Mouse (Mus musculus): Measurements from ENCODE around the gene Matn1. TPM values are rescaled to one million over a fixed set of nuclear protein-coding genes. Genes with fewer than 3 reads are reported as not detected.
A peak's percentile ranks its signal among the peaks of the same experiment; 100 is the strongest.

Matn1 gene
- polyA plus RNA-seq, 1 experiment: not detected

DNA sequence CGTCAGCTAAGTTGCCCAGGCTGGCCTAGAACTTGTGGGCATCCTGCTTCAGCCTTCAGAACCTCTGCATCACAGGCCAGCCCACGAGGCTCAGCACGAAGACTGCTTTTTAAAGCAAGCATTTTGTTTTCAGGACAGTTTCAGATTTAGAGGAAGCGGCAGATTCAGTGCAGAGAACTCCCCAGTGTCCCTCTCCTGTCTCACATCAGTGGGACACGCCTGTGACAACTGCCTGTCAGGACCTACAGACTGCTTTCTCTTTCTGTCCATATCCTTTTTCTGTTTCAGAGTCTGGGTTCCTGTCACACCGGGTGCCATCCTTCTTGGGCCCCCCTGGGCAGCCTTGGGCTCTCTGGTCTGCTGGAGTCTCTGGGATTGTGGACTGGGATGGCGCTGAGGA lies 27.5 kb upstream of the Matn1 start:
- H3K4me1 ChIP-seq (ENCODE audit: control insufficient read depth, insufficient read depth, insufficient read length, low read length): no peaks in the 10 kb centered on the region

DNA sequence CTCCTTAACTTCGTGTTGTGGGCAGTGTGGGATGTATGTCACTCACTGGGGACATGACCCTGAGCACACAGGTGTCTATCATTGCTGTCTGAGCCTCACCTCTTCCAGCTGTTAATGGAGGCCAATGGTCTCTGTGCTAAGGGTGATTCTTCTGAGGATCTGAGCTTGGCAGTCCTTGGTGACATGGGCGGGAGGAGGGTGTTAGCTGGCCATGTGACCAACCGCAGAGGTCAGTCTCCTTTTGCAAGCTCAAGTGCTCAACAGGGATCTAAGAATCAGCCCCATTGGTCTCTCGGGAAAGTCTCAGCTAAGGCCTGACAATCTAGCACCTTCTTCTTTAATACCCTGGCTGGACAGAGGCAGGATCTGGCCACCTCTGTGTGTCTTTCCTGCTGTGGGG lies 26.6 kb upstream of the Matn1 start:
- WGBS: 66% methylated on average over 4 of the region's 4 CpGs
- H3K4me3 ChIP-seq (ENCODE audit: low read depth, low read length): no peak overlapping the region
- TF ChIP-seq CTCF (IDR thresholded peaks at IDR 0.05; ENCODE audit: extremely low read depth, insufficient read length, insufficient replicate concordance, low read depth, low read length) (no peak), POLR2A (IDR thresholded peaks at IDR 0.05; ENCODE audit: low read depth, low read length) (no peak)
- no peaks in the 10 kb centered on the region for H3K4me1 ChIP-seq (ENCODE audit: control insufficient read depth, insufficient read depth, insufficient read length, low read length)
- no peak overlapping the region for H3K27ac ChIP-seq (ENCODE audit: insufficient read depth, low read depth, low read length)
- no peaks in the 10 kb centered on the region for H3K36me3 ChIP-seq (ENCODE audit: control insufficient read depth, insufficient read depth, low read length)
- H3K27me3 ChIP-seq (ENCODE audit: control insufficient read depth, insufficient read depth, low read length): no peaks in the 10 kb centered on the region

More for the DNA sequence above, 27.5 kb upstream of the Matn1 start:
- Histone ChIP-seq H3K4me3 (ENCODE audit: low read depth, low read length) (0 out of 2 replicates have a peak overlapping the region, but pooled peaks have one; percentile 23), H3K27ac (ENCODE audit: insufficient read depth, low read depth, low read length) (0 out of 2 replicates have a peak overlapping the region, but pooled peaks have one; percentile 17), H3K36me3 (ENCODE audit: control insufficient read depth, insufficient read depth, low read length) (no peaks in the 10 kb centered on the region), H3K27me3 (ENCODE audit: control insufficient read depth, insufficient read depth, low read length) (no peaks in the 10 kb centered on the region)
- TF ChIP-seq POLR2A (IDR thresholded peaks at IDR 0.05; ENCODE audit: low read depth, low read length) (no peak), CTCF (IDR thresholded peaks at IDR 0.05; ENCODE audit: extremely low read depth, insufficient read length, insufficient replicate concordance, low read depth, low read length) (no peak)
- WGBS: 67% methylated on average over 7 of the region's 7 CpGs

DNA sequence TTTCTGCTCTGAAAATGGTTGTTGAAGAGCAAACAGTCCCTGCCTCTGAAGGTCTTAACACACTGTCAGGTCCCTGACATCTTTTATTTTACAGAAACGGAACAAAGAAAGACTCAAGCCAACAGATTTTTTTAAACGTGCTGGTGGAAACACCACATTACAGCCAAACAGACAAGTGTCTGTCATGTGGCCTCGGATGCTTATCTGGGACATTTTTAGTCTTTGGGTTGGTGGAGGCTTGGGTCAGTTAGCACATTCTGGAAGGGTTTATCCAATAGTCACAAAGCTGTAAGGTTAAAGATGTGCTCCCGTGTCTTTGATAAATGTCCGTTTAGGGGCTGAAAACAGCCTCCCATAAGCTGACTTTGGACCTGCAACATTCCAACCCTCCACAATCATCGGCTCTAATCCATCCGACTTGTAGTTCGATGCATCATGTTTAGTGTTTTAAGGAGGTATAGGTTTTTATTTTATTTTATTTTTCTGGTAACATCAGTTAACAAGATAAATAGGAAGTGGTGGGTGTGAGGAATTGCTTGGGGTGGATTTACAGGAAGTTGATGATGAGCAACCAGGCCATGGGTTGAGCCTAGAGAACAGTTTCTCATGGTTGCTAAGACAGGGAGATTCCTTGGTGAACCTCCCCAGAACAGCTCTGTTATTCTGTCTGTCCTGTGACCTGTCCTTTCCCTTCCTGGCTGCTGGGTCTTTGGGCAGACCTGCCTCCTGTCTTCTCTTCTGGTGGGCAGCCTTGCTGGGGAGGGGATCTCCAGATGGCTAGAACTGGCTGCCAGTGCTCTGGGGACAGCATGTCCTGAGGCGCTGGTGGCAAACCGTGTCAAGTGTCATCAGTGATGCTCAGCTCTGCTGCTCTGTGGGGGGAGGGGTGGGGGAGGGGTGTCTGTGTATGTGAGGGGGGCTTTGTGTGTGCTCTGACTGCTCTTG lies 25.1 kb upstream of the Matn1 start:
- Histone ChIP-seq H3K4me1 (ENCODE audit: control insufficient read depth, insufficient read depth, insufficient read length, low read length) (no peaks in the 10 kb centered on the region), H3K27me3 (ENCODE audit: control insufficient read depth, insufficient read depth, low read length) (no peaks in the 10 kb centered on the region), H3K27ac (ENCODE audit: insufficient read depth, low read depth, low read length) (no peak overlapping the region), H3K4me3 (ENCODE audit: low read depth, low read length) (no peak overlapping the region), H3K36me3 (ENCODE audit: control insufficient read depth, insufficient read depth, low read length) (no peaks in the 10 kb centered on the region)
- WGBS: 69% methylated on average over 10 of the region's 10 CpGs
- no peak for TF ChIP-seq CTCF (IDR thresholded peaks at IDR 0.05; ENCODE audit: extremely low read depth, insufficient read length, insufficient replicate concordance, low read depth, low read length)
- no peak for TF ChIP-seq POLR2A (IDR thresholded peaks at IDR 0.05; ENCODE audit: low read depth, low read length)

DNA sequence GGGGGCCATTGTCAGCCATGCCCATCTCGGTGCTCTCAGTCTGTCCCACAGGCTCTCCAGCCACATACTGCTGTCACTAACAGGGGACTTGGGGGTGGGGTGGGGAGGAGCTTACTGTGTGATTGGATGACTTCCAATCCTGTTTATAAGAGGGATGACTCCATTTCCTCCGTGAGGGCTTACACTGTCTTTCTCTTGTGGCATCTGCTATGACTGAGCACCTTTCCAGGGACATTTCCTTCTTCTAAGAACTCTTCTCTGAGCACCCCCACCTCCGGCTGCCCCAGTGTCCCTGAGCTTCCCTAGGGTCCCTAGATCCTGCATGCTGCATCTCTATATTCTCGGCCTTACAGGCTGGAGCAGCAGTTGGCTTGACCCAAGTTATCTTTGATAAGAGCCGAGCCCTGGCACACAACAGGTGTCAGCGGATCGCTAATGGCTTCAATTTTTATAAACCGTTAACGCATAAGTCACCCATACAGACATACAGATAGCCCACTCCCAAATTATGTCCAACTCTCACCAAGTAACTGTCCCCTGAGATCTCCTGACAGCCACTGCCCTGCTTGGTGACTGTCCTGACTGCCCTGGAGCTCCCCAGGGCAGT lies 24.3 kb upstream of the Matn1 start:
- H3K4me1 ChIP-seq (ENCODE audit: control insufficient read depth, insufficient read depth, insufficient read length, low read length): no peaks in the 10 kb centered on the region

DNA sequence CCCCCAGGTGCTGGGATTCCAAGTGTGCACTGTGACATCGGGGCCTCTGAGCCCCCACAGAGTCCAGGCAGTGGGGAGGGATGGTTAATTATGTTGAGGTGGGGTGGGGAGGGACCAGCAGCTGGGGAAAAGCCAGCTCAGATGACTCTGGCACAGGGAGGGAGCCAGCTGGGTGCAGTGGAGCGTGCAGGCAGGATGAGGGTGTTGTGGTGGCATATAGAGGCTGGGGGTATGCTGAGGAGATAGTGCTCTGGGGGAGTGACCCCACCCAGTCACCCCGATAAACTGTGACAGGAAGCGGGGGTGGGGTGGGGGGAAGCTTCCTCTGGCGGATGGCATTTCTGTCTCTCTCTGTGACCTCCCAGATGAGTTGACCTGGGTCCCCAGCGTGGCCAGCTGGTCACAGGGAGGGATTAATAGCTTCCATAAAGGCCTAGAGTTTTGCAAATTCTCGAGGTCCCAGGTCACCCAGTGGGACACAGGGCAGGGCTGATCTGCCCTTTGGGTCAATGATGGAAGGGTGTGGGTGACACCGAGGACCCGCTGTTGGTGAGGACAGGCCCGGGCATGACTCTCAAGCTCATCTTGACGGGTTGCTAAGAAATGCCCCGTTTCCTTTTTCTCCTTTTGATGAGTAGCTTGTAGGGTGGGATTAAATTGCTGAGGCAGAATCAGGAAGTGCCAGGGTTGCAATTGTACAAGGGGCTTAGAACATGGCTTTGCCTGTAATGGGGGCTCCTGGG lies 23.1 kb upstream of the Matn1 start:
- TF ChIP-seq CTCF (IDR thresholded peaks at IDR 0.05; ENCODE audit: extremely low read depth, insufficient read length, insufficient replicate concordance, low read depth, low read length): no peak
- no peak for TF ChIP-seq POLR2A (IDR thresholded peaks at IDR 0.05; ENCODE audit: low read depth, low read length)
- Histone ChIP-seq H3K36me3 (ENCODE audit: control insufficient read depth, insufficient read depth, low read length) (no peaks in the 10 kb centered on the region), H3K27ac (ENCODE audit: insufficient read depth, low read depth, low read length) (peak overlapping the region; percentile 12; the same call in 1 of the 2 replicates), H3K4me1 (ENCODE audit: control insufficient read depth, insufficient read depth, insufficient read length, low read length) (no peaks in the 10 kb centered on the region), H3K27me3 (ENCODE audit: control insufficient read depth, insufficient read depth, low read length) (no peaks in the 10 kb centered on the region), H3K4me3 (ENCODE audit: low read depth, low read length) (no peak overlapping the region)
- WGBS: 50% methylated on average over 12 of the region's 12 CpGs

More for the DNA sequence above, 24.3 kb upstream of the Matn1 start:
- Histone ChIP-seq H3K4me3 (ENCODE audit: low read depth, low read length) (no peak overlapping the region), H3K36me3 (ENCODE audit: control insufficient read depth, insufficient read depth, low read length) (no peaks in the 10 kb centered on the region), H3K27ac (ENCODE audit: insufficient read depth, low read depth, low read length) (no peak overlapping the region), H3K27me3 (ENCODE audit: control insufficient read depth, insufficient read depth, low read length) (no peaks in the 10 kb centered on the region)
- WGBS: 56% methylated on average over 9 of the region's 9 CpGs
- TF ChIP-seq POLR2A (IDR thresholded peaks at IDR 0.05; ENCODE audit: low read depth, low read length) (no peak), CTCF (IDR thresholded peaks at IDR 0.05; ENCODE audit: extremely low read depth, insufficient read length, insufficient replicate concordance, low read depth, low read length) (no peak)

DNA sequence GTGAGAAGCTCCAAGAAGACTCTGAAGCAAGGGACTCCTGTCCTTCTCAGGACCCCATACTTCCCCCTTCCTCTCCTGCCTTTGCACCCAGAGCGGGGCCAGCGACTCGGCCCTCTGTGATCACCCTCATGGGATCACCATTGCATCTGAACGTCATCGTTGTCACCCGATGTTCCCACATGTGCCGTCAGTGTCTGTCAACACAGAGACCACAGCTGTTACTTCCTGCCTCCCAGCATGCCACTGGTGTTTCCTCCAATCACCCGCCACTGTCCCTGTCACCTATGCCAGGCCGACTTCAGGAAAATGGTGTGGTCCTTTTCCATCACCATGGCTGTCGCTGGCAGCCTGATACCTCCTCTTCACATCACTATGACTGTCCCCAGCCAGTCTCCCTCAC lies 22.2 kb upstream of the Matn1 start:
- no peak for TF ChIP-seq POLR2A (IDR thresholded peaks at IDR 0.05; ENCODE audit: low read depth, low read length)
- no peaks in the 10 kb centered on the region for H3K4me1 ChIP-seq (ENCODE audit: control insufficient read depth, insufficient read depth, insufficient read length, low read length)
- H3K27ac ChIP-seq (ENCODE audit: insufficient read depth, low read depth, low read length): no peak overlapping the region
- no peak overlapping the region for H3K4me3 ChIP-seq (ENCODE audit: low read depth, low read length)
- H3K36me3 ChIP-seq (ENCODE audit: control insufficient read depth, insufficient read depth, low read length): no peaks in the 10 kb centered on the region
- 71% methylated on average over 10 of the region's 10 CpGs for WGBS
- no peaks in the 10 kb centered on the region for H3K27me3 ChIP-seq (ENCODE audit: control insufficient read depth, insufficient read depth, low read length)
